Mouse (Mus musculus): ENCODE measurements around the gene St6galnac5. TPM values are rescaled to one million over a fixed set of nuclear protein-coding genes. Genes with fewer than 3 reads are reported as not detected.

Gene St6galnac5
- polyA plus RNA-seq, 1 experiment from 2014 or later: 1.5 TPM

GRCm38 (mm10) chr3:152990787-152991186 lies 8.7 kb upstream of the St6galnac5 start:
- ATAC-seq (ENCODE audit: insufficient number of reproducible peaks, insufficient read depth, low FRiP score, low read depth): no peak
- no peaks in the 10 kb centered on the region for H3K9me3 ChIP-seq (ENCODE audit: control insufficient read depth, low read depth, low read length)
- H3K4me2 ChIP-seq (replicated peaks; ENCODE audit: low read depth, low read length): no peak overlapping the region
- 57% methylated on average over 2 of the region's 2 CpGs for WGBS
- no peaks in the 10 kb centered on the region for H3K36me3 ChIP-seq (ENCODE audit: control insufficient read depth, insufficient read depth, low read length)
- H3K27me3 ChIP-seq (ENCODE audit: control insufficient read depth, insufficient read depth, low read length): no peaks in the 10 kb centered on the region
- H3K4me3 ChIP-seq (ENCODE audit: low read depth, low read length): no peak overlapping the region
- H3K4me1 ChIP-seq (ENCODE audit: control insufficient read depth, insufficient read depth, low read length): no peaks in the 10 kb centered on the region
- H3K9ac ChIP-seq (replicated peaks; ENCODE audit: low read depth, low read length): no peak overlapping the region
- H3K27ac ChIP-seq (ENCODE audit: low read length): no peak overlapping the region

- H3K27me3 ChIP-seq (ENCODE audit: control insufficient read depth, insufficient read depth, low read length): peaks cover 11% of the 10 kb centered on the region
- peak overlapping the region; percentile 67 for H3K4me2 ChIP-seq (replicated peaks; ENCODE audit: low read depth, low read length)
- H3K9ac ChIP-seq (replicated peaks; ENCODE audit: low read depth, low read length): no peak overlapping the region
- peaks cover 7% of the 10 kb centered on the region; the same call in 1 of the 2 replicates for H3K4me1 ChIP-seq (ENCODE audit: control insufficient read depth, insufficient read depth, low read length)
- WGBS: under 1% methylated on average over 47 of the region's 47 CpGs
- peak overlapping the region; percentile 38 for H3K4me3 ChIP-seq (ENCODE audit: low read depth, low read length)
- H3K27ac ChIP-seq (ENCODE audit: low read length): no peak overlapping the region
- peak; percentile 62 for ATAC-seq (ENCODE audit: insufficient number of reproducible peaks, insufficient read depth, low FRiP score, low read depth)
- H3K36me3 ChIP-seq (ENCODE audit: control insufficient read depth, insufficient read depth, low read length): no peaks in the 10 kb centered on the region
- H3K9me3 ChIP-seq (ENCODE audit: control insufficient read depth, low read depth, low read length): no peaks in the 10 kb centered on the region
Observed at GRCm38 (mm10) chr3:152980978-152981974, 770 bp downstream of the St6galnac5 start.

- Histone ChIP-seq H3K9me3 (ENCODE audit: control insufficient read depth, low read depth, low read length) (no peaks in the 10 kb centered on the region), H3K4me2 (replicated peaks; ENCODE audit: low read depth, low read length) (peak overlapping the region; percentile 67), H3K4me1 (ENCODE audit: control insufficient read depth, insufficient read depth, low read length) (peaks cover 7% of the 10 kb centered on the region; the same call in 1 of the 2 replicates), H3K27me3 (ENCODE audit: control insufficient read depth, insufficient read depth, low read length) (peaks cover 11% of the 10 kb centered on the region), H3K4me3 (ENCODE audit: low read depth, low read length) (peak overlapping the region; percentile 38), H3K9ac (replicated peaks; ENCODE audit: low read depth, low read length) (no peak overlapping the region), H3K36me3 (ENCODE audit: control insufficient read depth, insufficient read depth, low read length) (no peaks in the 10 kb centered on the region), H3K27ac (ENCODE audit: low read length) (no peak overlapping the region)
- WGBS: 15% methylated on average over 6 of the region's 6 CpGs
- ATAC-seq (ENCODE audit: insufficient number of reproducible peaks, insufficient read depth, low FRiP score, low read depth): no peak
Observed at GRCm38 (mm10) chr3:152980431-152980830, 1.6 kb downstream of the St6galnac5 start.

GRCm38 (mm10) chr3:152979481-152980092 lies 2.5 kb downstream of the St6galnac5 start:
- H3K27me3 ChIP-seq (ENCODE audit: control insufficient read depth, insufficient read depth, low read length): peaks cover 11% of the 10 kb centered on the region
- H3K4me1 ChIP-seq (ENCODE audit: control insufficient read depth, insufficient read depth, low read length): peaks cover 7% of the 10 kb centered on the region; the same call in 1 of the 2 replicates
- no peak for ATAC-seq (ENCODE audit: insufficient number of reproducible peaks, insufficient read depth, low FRiP score, low read depth)
- H3K4me3 ChIP-seq (ENCODE audit: low read depth, low read length): no peak overlapping the region
- no peak overlapping the region for H3K27ac ChIP-seq (ENCODE audit: low read length)
- no peaks in the 10 kb centered on the region for H3K36me3 ChIP-seq (ENCODE audit: control insufficient read depth, insufficient read depth, low read length)
- no peaks in the 10 kb centered on the region for H3K9me3 ChIP-seq (ENCODE audit: control insufficient read depth, low read depth, low read length)
- H3K4me2 ChIP-seq (replicated peaks; ENCODE audit: low read depth, low read length): no peak overlapping the region
- no peak overlapping the region for H3K9ac ChIP-seq (replicated peaks; ENCODE audit: low read depth, low read length)
- 60% methylated on average over 11 of the region's 11 CpGs for WGBS

GRCm38 (mm10) chr3:152971373-152971772 lies 10.7 kb downstream of the St6galnac5 start:
- H3K27ac ChIP-seq (ENCODE audit: low read length): no peak overlapping the region
- 82% methylated on average over 4 of the region's 4 CpGs for WGBS
- H3K36me3 ChIP-seq (ENCODE audit: control insufficient read depth, insufficient read depth, low read length): no peaks in the 10 kb centered on the region

GRCm38 (mm10) chr3:152969774-152970347 lies 12.2 kb downstream of the St6galnac5 start:
- WGBS: 67% methylated on average over 16 of the region's 16 CpGs

More at GRCm38 (mm10) chr3:152971373-152971772, 10.7 kb downstream of the St6galnac5 start:
- H3K4me3 ChIP-seq (ENCODE audit: low read depth, low read length): no peak overlapping the region
- 0 out of 2 replicates have a peak, but pooled peaks cover 4% of the 10 kb centered on the region for H3K4me1 ChIP-seq (ENCODE audit: control insufficient read depth, insufficient read depth, low read length)
- ATAC-seq (ENCODE audit: insufficient number of reproducible peaks, insufficient read depth, low FRiP score, low read depth): no peak
- no peak overlapping the region for H3K9ac ChIP-seq (replicated peaks; ENCODE audit: low read depth, low read length)
- no peak overlapping the region for H3K4me2 ChIP-seq (replicated peaks; ENCODE audit: low read depth, low read length)
- H3K27me3 ChIP-seq (ENCODE audit: control insufficient read depth, insufficient read depth, low read length): no peaks in the 10 kb centered on the region
- no peaks in the 10 kb centered on the region for H3K9me3 ChIP-seq (ENCODE audit: control insufficient read depth, low read depth, low read length)

GRCm38 (mm10) chr3:152961855-152962376 lies 20.1 kb downstream of the St6galnac5 start:
- Histone ChIP-seq H3K9me3 (ENCODE audit: control insufficient read depth, low read depth, low read length) (no peaks in the 10 kb centered on the region), H3K36me3 (ENCODE audit: control insufficient read depth, insufficient read depth, low read length) (no peaks in the 10 kb centered on the region), H3K4me2 (replicated peaks; ENCODE audit: low read depth, low read length) (no peak overlapping the region), H3K9ac (replicated peaks; ENCODE audit: low read depth, low read length) (no peak overlapping the region), H3K27me3 (ENCODE audit: control insufficient read depth, insufficient read depth, low read length) (no peaks in the 10 kb centered on the region), H3K4me1 (ENCODE audit: control insufficient read depth, insufficient read depth, low read length) (no peaks in the 10 kb centered on the region), H3K27ac (ENCODE audit: low read length) (no peak overlapping the region), H3K4me3 (ENCODE audit: low read depth, low read length) (no peak overlapping the region)
- WGBS: 66% methylated on average over 10 of the region's 10 CpGs
- ATAC-seq (ENCODE audit: insufficient number of reproducible peaks, insufficient read depth, low FRiP score, low read depth): no peak

More at GRCm38 (mm10) chr3:152969774-152970347, 12.2 kb downstream of the St6galnac5 start:
- H3K27ac ChIP-seq (ENCODE audit: low read length): no peak overlapping the region
- H3K9me3 ChIP-seq (ENCODE audit: control insufficient read depth, low read depth, low read length): no peaks in the 10 kb centered on the region
- no peak overlapping the region for H3K4me3 ChIP-seq (ENCODE audit: low read depth, low read length)
- H3K27me3 ChIP-seq (ENCODE audit: control insufficient read depth, insufficient read depth, low read length): no peaks in the 10 kb centered on the region
- no peak for ATAC-seq (ENCODE audit: insufficient number of reproducible peaks, insufficient read depth, low FRiP score, low read depth)
- no peaks in the 10 kb centered on the region for H3K36me3 ChIP-seq (ENCODE audit: control insufficient read depth, insufficient read depth, low read length)
- 0 out of 2 replicates have a peak, but pooled peaks cover 4% of the 10 kb centered on the region for H3K4me1 ChIP-seq (ENCODE audit: control insufficient read depth, insufficient read depth, low read length)
- no peak overlapping the region for H3K4me2 ChIP-seq (replicated peaks; ENCODE audit: low read depth, low read length)
- no peak overlapping the region for H3K9ac ChIP-seq (replicated peaks; ENCODE audit: low read depth, low read length)
